In the genomic region with DNA sequence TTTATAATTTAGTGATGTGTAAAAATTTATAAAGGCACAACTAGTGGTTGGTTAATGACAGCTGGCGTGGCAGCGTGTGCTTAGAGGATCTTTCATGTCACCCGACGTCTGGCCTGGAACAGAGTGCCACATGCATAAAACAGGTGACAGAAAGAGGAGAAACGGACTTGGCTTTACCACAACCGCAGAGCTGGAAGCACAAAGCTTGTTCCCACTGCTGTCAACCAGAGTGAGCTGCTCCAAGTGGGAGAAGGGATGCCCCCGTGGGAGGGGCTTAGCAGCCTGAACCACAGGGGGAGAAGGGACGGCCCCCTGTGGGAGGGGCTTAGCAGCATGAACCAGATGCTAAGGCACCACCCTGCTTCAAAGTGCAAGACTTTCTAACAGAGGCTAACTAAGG, we compare ENCODE assay signal across 17 mouse cellular contexts.
DNase-seq lines count a peak whose midpoint lies in the region; ATAC-seq lines count a peak whose summit lies in the region.
"Had no signal": no experiment of that assay in that cellular context is flagged by ENCODE, and none has a peak within 500 bp of the region (broad histone marks: within the 10 kb centered on the region; RNA-seq: fewer than 3 reads in every experiment).

No protein-coding gene starts in this region.

- no peak for ATAC-seq in limb, embryonic 11.5 days (ENCODE audit: insufficient number of reproducible peaks, low FRiP score, low TSS enrichment, low read depth)
- no peak for ATAC-seq in granulocyte monocyte progenitor cell, adult 5-6 weeks (replicated peaks; ENCODE audit: poor library complexity, severe bottlenecking)
- ATAC-seq: intestine, embryonic 15.5 days had no signal

- WGBS in limb, embryonic 11.5 days = 42% methylated on average over 8 of the region's 8 CpGs
- WGBS in limb, embryonic 10.5 days = 47% methylated on average over 8 of the region's 8 CpGs

- H3K4me3 ChIP-seq in limb, embryonic 11.5 days (ENCODE audit: low read depth, low read length) = no peak overlapping the region
- no peak overlapping the region for H3K4me3 ChIP-seq in limb, embryonic 10.5 days
- H3K4me3 ChIP-seq: embryonic facial prominence, embryonic 12.5 days; intestine, embryonic 15.5 days; liver, embryonic 15.5 days; neural tube, embryonic 13.5 days had no signal

- no peaks in the 10 kb centered on the region for H3K27me3 ChIP-seq in limb, embryonic 11.5 days (ENCODE audit: control insufficient read depth, insufficient read depth, low read length)
- 0 out of 2 replicates have a peak, but pooled peaks cover 3% of the 10 kb centered on the region for H3K27me3 ChIP-seq in limb, embryonic 10.5 days (ENCODE audit: low read depth, poor library complexity, severe bottlenecking)
- H3K27me3 ChIP-seq: CH12.LX; embryonic facial prominence, embryonic 12.5 days; intestine, embryonic 15.5 days; liver, embryonic 15.5 days; neural tube, embryonic 13.5 days had no signal

- H3K4me1 ChIP-seq in limb, embryonic 11.5 days (ENCODE audit: control insufficient read depth, insufficient read depth, low read length) = peaks cover 11% of the 10 kb centered on the region; the same call in 1 of the 2 replicates
- H3K4me1 ChIP-seq in limb, embryonic 10.5 days = peaks cover 39% of the 10 kb centered on the region
- H3K4me1 ChIP-seq: liver, embryonic 15.5 days had no signal

- no peak overlapping the region for H3K9ac ChIP-seq in limb, embryonic 11.5 days (ENCODE audit: low read length)
- H3K9ac ChIP-seq: embryonic facial prominence, embryonic 12.5 days; intestine, embryonic 15.5 days; liver, embryonic 15.5 days; neural tube, embryonic 13.5 days had no signal

- H3K4me2 ChIP-seq in limb, embryonic 11.5 days (ENCODE audit: low read depth, severe bottlenecking) = no peak overlapping the region
- H3K4me2 ChIP-seq: embryonic facial prominence, embryonic 12.5 days; intestine, embryonic 15.5 days; liver, embryonic 15.5 days; neural tube, embryonic 13.5 days had no signal

- intact Hi-C loops in left cerebral cortex, postnatal 10 days (cut with DNase I) = no loop called here

- peak; percentile 13 for DNase-seq in gastrocnemius, postnatal 25 days
- DNase-seq in gastrocnemius, postnatal 10 days = no peak
- DNase-seq in limb, embryonic 11.5 days (ENCODE audit: low spot score) = peak; percentile 41
- DNase-seq in limb, embryonic 10.5 days (ENCODE audit: low spot score) = no peak
- DNase-seq in ZHBTc4 (ENCODE audit: low read depth, low spot score) = peak; percentile 97
- DNase-seq in mesoderm, embryonic 11.5 days (ENCODE audit: low read depth, low spot score) = peak; percentile 56
- no peak for DNase-seq in left cerebral cortex, postnatal 10 days (ENCODE audit: extremely low spot score in 1 of 2, low spot score in 2 of 2)
- DNase-seq: adrenal gland, adult 2 months; cerebellum, adult 9-10 months; thymus, postnatal 4 days had no signal

- no peaks in the 10 kb centered on the region for H3K36me3 ChIP-seq in limb, embryonic 11.5 days (ENCODE audit: control insufficient read depth, insufficient read depth, low read length)
- H3K36me3 ChIP-seq in limb, embryonic 10.5 days = no peaks in the 10 kb centered on the region
- H3K36me3 ChIP-seq: embryonic facial prominence, embryonic 12.5 days; intestine, embryonic 15.5 days; liver, embryonic 15.5 days; neural tube, embryonic 13.5 days had no signal

- H3K27ac ChIP-seq in limb, embryonic 11.5 days (replicated peaks; ENCODE audit: low read depth, low read length) = no peak overlapping the region
- no peak overlapping the region for H3K27ac ChIP-seq in limb, embryonic 10.5 days
- H3K27ac ChIP-seq: embryonic facial prominence, embryonic 12.5 days; intestine, embryonic 15.5 days; liver, embryonic 15.5 days; macrophage had no signal

- H3K9me3 ChIP-seq in limb, embryonic 11.5 days (ENCODE audit: control insufficient read depth, low read length) = no peaks in the 10 kb centered on the region
- H3K9me3 ChIP-seq in limb, embryonic 10.5 days (replicated peaks) = no peaks in the 10 kb centered on the region
- H3K9me3 ChIP-seq: intestine, embryonic 15.5 days; liver, embryonic 15.5 days; neural tube, embryonic 13.5 days had no signal

Comparison
In these comparisons a context has a peak if more than half of its experiments do, and no peak if none do; other contexts are left out.
1. DNase-seq: peak in gastrocnemius, postnatal 25 days (single experiment), limb, embryonic 11.5 days (single experiment), ZHBTc4 (single experiment) and mesoderm, embryonic 11.5 days (single experiment); none in gastrocnemius, postnatal 10 days (single experiment), limb, embryonic 10.5 days (single experiment) and left cerebral cortex, postnatal 10 days (0 of 2).